Mouse (Mus musculus): Measurements from ENCODE around the gene Adamts20. TPM values are rescaled to one million over a fixed set of nuclear protein-coding genes. Genes with fewer than 3 reads are reported as not detected.

Gene Adamts20
- polyA plus RNA-seq, 1 experiment from 2014 or later = 4.3 TPM

DNA sequence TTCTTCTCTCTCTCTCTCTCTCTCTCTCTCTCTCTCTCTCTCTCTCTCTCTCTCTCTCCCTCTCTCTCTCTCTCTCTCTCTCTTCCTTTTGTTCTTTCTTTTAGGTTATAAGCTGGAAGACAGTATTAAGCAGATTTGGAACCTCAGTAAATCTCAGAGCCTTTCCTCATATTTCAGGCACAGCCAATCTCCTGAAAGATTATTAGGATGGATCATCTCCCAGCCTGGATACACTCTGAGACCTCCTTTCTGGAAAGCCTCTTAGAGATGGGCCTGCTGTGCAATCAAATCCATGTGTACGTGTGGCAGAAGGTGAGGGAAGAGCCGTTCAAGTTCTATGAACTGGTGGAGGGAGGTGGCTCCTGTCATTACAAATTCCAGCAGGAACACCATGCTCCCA, 220.9 kb downstream of the Adamts20 start:
- DNase-seq (ENCODE audit: low spot score) = no peak
- Histone ChIP-seq H3K27me3 (ENCODE audit: control insufficient read depth, insufficient read depth, low read length) (no peaks in the 10 kb centered on the region), H3K4me1 (replicated peaks; ENCODE audit: control insufficient read depth, insufficient read depth, low read length) (no peaks in the 10 kb centered on the region), H3K9ac (ENCODE audit: low read depth, low read length) (no peak overlapping the region), H3K4me2 (replicated peaks; ENCODE audit: low read depth, low read length) (no peak overlapping the region), H3K4me3 (ENCODE audit: low read depth, low read length) (no peak overlapping the region), H3K27ac (ENCODE audit: low read depth, low read length) (no peak overlapping the region), H3K36me3 (ENCODE audit: control insufficient read depth, insufficient read depth, low read length) (no peaks in the 10 kb centered on the region), H3K9me3 (ENCODE audit: control insufficient read depth, low read length) (no peaks in the 10 kb centered on the region)
- ATAC-seq (ENCODE audit: low FRiP score) = no peak
- 72% methylated on average over 2 of the region's 2 CpGs for WGBS

DNA sequence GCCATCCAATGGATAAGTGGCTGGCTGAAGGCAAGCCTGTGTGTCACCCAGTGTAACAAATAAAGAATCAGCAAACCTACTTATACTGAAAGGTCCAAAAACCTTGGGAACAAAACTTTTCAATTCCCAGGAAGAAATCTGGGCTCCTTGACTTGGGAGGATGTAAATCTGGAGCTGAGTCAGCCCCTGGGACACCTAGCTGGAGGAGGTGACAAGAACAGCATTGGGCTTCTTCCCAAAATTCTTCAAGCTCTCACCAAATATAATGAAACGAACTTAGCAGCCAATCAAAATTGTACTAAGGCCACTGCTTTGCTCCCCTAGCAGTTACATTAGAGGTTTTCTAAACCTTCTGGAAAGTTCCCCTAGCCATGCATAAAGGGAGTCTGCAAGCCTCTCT, 223.1 kb downstream of the Adamts20 start:
- 89% methylated on average over 1 of the region's 1 CpGs for WGBS
- ATAC-seq (ENCODE audit: low FRiP score) (no peak), DNase-seq (ENCODE audit: low spot score) (no peak)
- Histone ChIP-seq H3K4me1 (replicated peaks; ENCODE audit: control insufficient read depth, insufficient read depth, low read length) (no peaks in the 10 kb centered on the region), H3K27me3 (ENCODE audit: control insufficient read depth, insufficient read depth, low read length) (no peaks in the 10 kb centered on the region), H3K9me3 (ENCODE audit: control insufficient read depth, low read length) (no peaks in the 10 kb centered on the region), H3K4me2 (replicated peaks; ENCODE audit: low read depth, low read length) (no peak overlapping the region), H3K4me3 (ENCODE audit: low read depth, low read length) (no peak overlapping the region), H3K9ac (ENCODE audit: low read depth, low read length) (no peak overlapping the region), H3K27ac (ENCODE audit: low read depth, low read length) (no peak overlapping the region), H3K36me3 (ENCODE audit: control insufficient read depth, insufficient read depth, low read length) (no peaks in the 10 kb centered on the region)

DNA sequence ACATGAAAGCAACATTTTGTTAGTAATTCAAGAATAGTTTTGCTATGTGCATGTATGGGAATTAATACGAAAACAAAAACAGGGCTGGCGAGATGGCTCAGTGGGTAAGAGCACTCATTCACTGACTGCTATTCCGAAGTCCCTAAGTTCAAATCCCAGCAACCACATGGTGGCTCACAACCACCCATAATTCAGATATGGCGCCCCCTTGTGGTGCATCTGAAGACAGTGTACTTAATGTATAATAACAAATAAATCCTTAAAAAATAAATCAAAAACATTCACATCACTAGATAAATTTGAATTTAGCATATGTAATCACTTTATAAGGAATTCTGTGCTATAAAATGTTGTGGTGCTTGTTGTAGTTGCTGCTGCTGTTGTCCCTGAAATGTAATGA, 225.6 kb downstream of the Adamts20 start:
- H3K4me3 ChIP-seq (ENCODE audit: low read depth, low read length) = no peak overlapping the region
- H3K27ac ChIP-seq (ENCODE audit: low read depth, low read length) = no peak overlapping the region
- ATAC-seq (ENCODE audit: low FRiP score) = no peak
- H3K4me1 ChIP-seq (replicated peaks; ENCODE audit: control insufficient read depth, insufficient read depth, low read length) = no peaks in the 10 kb centered on the region
- DNase-seq (ENCODE audit: low spot score) = no peak
- 84% methylated on average over 4 of the region's 4 CpGs for WGBS
- H3K27me3 ChIP-seq (ENCODE audit: control insufficient read depth, insufficient read depth, low read length) = no peaks in the 10 kb centered on the region
- H3K36me3 ChIP-seq (ENCODE audit: control insufficient read depth, insufficient read depth, low read length) = no peaks in the 10 kb centered on the region
- H3K4me2 ChIP-seq (replicated peaks; ENCODE audit: low read depth, low read length) = no peak overlapping the region
- H3K9ac ChIP-seq (ENCODE audit: low read depth, low read length) = no peak overlapping the region
- H3K9me3 ChIP-seq (ENCODE audit: control insufficient read depth, low read length) = no peaks in the 10 kb centered on the region

DNA sequence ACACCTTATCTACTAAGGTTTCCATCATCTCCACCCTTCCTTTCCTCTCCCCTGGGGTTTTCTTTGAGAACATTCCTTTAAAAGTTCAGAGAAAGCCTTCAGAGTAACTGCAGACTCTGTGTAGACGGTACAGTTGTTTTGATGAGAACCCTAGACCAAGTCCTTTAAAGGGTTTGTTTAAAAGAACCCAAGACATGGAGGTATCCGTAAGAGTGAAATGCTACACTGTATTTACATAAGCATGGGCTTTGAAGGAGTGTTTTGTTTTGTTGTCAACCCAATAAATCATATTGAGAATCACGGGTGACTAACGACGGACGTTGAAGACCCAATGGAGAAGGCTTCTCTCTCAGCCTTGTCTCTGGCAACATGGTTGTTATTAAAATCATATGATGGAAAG, 226.1 kb downstream of the Adamts20 start:
- no peak overlapping the region for H3K27ac ChIP-seq (ENCODE audit: low read depth, low read length)
- H3K4me3 ChIP-seq (ENCODE audit: low read depth, low read length) = no peak overlapping the region
- H3K27me3 ChIP-seq (ENCODE audit: control insufficient read depth, insufficient read depth, low read length) = no peaks in the 10 kb centered on the region
- ATAC-seq (ENCODE audit: low FRiP score) = no peak
- H3K36me3 ChIP-seq (ENCODE audit: control insufficient read depth, insufficient read depth, low read length) = no peaks in the 10 kb centered on the region
- WGBS = 62% methylated on average over 6 of the region's 6 CpGs
- no peaks in the 10 kb centered on the region for H3K9me3 ChIP-seq (ENCODE audit: control insufficient read depth, low read length)
- H3K4me1 ChIP-seq (replicated peaks; ENCODE audit: control insufficient read depth, insufficient read depth, low read length) = no peaks in the 10 kb centered on the region
- no peak for DNase-seq (ENCODE audit: low spot score)
- H3K4me2 ChIP-seq (replicated peaks; ENCODE audit: low read depth, low read length) = no peak overlapping the region
- H3K9ac ChIP-seq (ENCODE audit: low read depth, low read length) = no peak overlapping the region

DNA sequence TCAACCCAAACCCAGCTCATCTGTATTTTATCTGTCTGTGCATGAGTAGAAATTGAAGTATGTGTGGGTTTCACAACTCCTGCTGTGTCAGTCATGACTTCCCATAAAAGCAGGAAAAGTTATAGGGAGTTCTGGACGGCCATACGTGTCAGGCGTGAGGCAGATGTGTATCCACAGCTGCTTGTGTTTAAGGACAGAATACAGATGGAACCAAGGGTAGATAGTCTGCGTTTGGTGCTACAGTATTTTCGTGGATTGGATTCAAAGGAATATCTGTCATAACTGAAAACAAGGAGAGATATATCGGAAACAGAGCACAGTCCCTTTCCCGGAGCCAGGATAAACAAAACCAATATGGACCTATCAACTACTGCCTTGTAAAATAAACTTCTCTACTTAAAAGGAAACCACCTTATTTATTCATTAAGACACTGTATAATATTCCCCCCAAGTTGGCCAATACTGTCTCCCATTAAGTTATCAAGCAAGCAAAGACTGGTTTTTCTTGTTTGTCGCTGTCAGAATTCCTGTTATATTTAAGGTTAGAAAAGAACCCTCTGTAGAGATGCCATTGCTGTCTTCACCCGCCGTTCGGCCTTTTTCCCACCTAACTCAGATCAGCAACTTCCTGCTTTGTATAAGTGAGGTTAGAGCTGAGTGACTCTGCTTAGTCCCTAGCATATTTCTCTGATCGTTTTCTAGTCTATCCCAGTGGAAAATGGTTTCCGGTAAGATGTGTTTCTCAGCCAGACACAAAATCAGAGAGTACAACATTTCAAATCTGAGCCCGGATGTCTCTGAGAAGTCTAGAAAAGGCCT, 227.0 kb downstream of the Adamts20 start:
- ATAC-seq (ENCODE audit: low FRiP score) = no peak
- H3K4me2 ChIP-seq (replicated peaks; ENCODE audit: low read depth, low read length) = no peak overlapping the region
- H3K4me1 ChIP-seq (replicated peaks; ENCODE audit: control insufficient read depth, insufficient read depth, low read length) = no peaks in the 10 kb centered on the region
- no peak overlapping the region for H3K27ac ChIP-seq (ENCODE audit: low read depth, low read length)
- H3K27me3 ChIP-seq (ENCODE audit: control insufficient read depth, insufficient read depth, low read length) = no peaks in the 10 kb centered on the region
- H3K36me3 ChIP-seq (ENCODE audit: control insufficient read depth, insufficient read depth, low read length) = no peaks in the 10 kb centered on the region
- no peaks in the 10 kb centered on the region for H3K9me3 ChIP-seq (ENCODE audit: control insufficient read depth, low read length)
- 82% methylated on average over 14 of the region's 14 CpGs for WGBS
- no peak for DNase-seq (ENCODE audit: low spot score)
- no peak overlapping the region for H3K9ac ChIP-seq (ENCODE audit: low read depth, low read length)
- H3K4me3 ChIP-seq (ENCODE audit: low read depth, low read length) = no peak overlapping the region

DNA sequence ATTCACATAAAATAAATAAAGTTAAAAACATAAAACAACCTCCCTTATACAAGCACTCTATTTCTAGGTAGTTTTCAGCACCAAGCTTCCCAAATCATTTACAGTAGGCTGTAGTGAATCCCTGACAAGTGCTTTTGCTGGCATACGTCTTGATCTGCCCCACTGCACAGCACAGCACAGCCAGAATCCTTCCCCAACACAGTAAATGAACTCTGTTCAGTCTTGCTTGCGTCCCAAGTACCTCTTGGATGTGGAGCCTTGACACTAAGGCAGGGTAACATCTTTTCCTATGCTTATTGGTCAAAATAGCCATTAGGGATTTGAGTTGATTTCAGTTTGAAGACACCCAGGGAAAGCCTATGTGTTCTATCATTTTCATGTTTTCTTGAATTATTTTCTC, 228.5 kb downstream of the Adamts20 start:
- WGBS = 86% methylated on average over 2 of the region's 2 CpGs

GRCm38 (mm10) chr15:94236121-94236520, 229.1 kb downstream of the Adamts20 start:
- H3K9me3 ChIP-seq (ENCODE audit: control insufficient read depth, low read length) = no peaks in the 10 kb centered on the region
- DNase-seq (ENCODE audit: low spot score) (no peak), ATAC-seq (ENCODE audit: low FRiP score) (no peak)
- no peak overlapping the region for H3K9ac ChIP-seq (ENCODE audit: low read depth, low read length)
- H3K36me3 ChIP-seq (ENCODE audit: control insufficient read depth, insufficient read depth, low read length) = no peaks in the 10 kb centered on the region
- no peak overlapping the region for H3K4me3 ChIP-seq (ENCODE audit: low read depth, low read length)
- WGBS = 95% methylated on average over 3 of the region's 3 CpGs
- no peaks in the 10 kb centered on the region for H3K4me1 ChIP-seq (replicated peaks; ENCODE audit: control insufficient read depth, insufficient read depth, low read length)
- no peak overlapping the region for H3K27ac ChIP-seq (ENCODE audit: low read depth, low read length)
- no peak overlapping the region for H3K4me2 ChIP-seq (replicated peaks; ENCODE audit: low read depth, low read length)
- no peaks in the 10 kb centered on the region for H3K27me3 ChIP-seq (ENCODE audit: control insufficient read depth, insufficient read depth, low read length)

More for the DNA sequence above, 228.5 kb downstream of the Adamts20 start:
- Histone ChIP-seq H3K4me1 (replicated peaks; ENCODE audit: control insufficient read depth, insufficient read depth, low read length) (no peaks in the 10 kb centered on the region), H3K36me3 (ENCODE audit: control insufficient read depth, insufficient read depth, low read length) (no peaks in the 10 kb centered on the region), H3K4me3 (ENCODE audit: low read depth, low read length) (no peak overlapping the region), H3K9ac (ENCODE audit: low read depth, low read length) (no peak overlapping the region), H3K27ac (ENCODE audit: low read depth, low read length) (no peak overlapping the region), H3K27me3 (ENCODE audit: control insufficient read depth, insufficient read depth, low read length) (no peaks in the 10 kb centered on the region), H3K4me2 (replicated peaks; ENCODE audit: low read depth, low read length) (no peak overlapping the region), H3K9me3 (ENCODE audit: control insufficient read depth, low read length) (no peaks in the 10 kb centered on the region)
- DNase-seq (ENCODE audit: low spot score) = no peak
- ATAC-seq (ENCODE audit: low FRiP score) = no peak

GRCm38 (mm10) chr15:94235190-94235589, 230.0 kb downstream of the Adamts20 start:
- no peak overlapping the region for H3K9ac ChIP-seq (ENCODE audit: low read depth, low read length)
- H3K4me2 ChIP-seq (replicated peaks; ENCODE audit: low read depth, low read length) = no peak overlapping the region
- H3K9me3 ChIP-seq (ENCODE audit: control insufficient read depth, low read length) = no peaks in the 10 kb centered on the region
- no peak overlapping the region for H3K27ac ChIP-seq (ENCODE audit: low read depth, low read length)
- H3K27me3 ChIP-seq (ENCODE audit: control insufficient read depth, insufficient read depth, low read length) = no peaks in the 10 kb centered on the region
- no peaks in the 10 kb centered on the region for H3K36me3 ChIP-seq (ENCODE audit: control insufficient read depth, insufficient read depth, low read length)
- ATAC-seq (ENCODE audit: low FRiP score) = no peak
- WGBS = 94% methylated on average over 2 of the region's 2 CpGs
- no peak for DNase-seq (ENCODE audit: low spot score)
- no peak overlapping the region for H3K4me3 ChIP-seq (ENCODE audit: low read depth, low read length)
- no peaks in the 10 kb centered on the region for H3K4me1 ChIP-seq (replicated peaks; ENCODE audit: control insufficient read depth, insufficient read depth, low read length)

DNA sequence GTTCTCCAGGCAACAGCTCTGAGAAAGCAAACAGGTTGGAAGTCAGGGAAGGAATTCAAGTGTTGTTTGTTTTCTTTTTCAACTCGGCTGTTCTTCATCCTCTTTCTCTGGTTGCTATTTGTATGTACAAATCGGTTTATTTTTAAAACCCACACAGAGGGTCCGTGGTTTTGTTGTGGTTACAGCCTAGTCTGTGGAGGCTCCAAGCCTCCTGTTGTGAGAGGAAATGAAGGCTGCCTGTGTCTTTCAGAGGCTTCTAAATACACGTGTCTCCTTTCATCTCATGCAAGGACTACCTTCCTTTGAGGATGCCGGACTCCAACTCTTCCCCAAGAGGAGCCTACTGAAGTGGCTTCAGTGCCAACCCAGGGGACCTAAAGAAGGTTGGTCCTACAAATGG, 234.0 kb downstream of the Adamts20 start:
- Histone ChIP-seq H3K9ac (ENCODE audit: low read depth, low read length) (no peak overlapping the region), H3K27me3 (ENCODE audit: control insufficient read depth, insufficient read depth, low read length) (no peaks in the 10 kb centered on the region), H3K4me3 (ENCODE audit: low read depth, low read length) (no peak overlapping the region), H3K4me1 (replicated peaks; ENCODE audit: control insufficient read depth, insufficient read depth, low read length) (no peaks in the 10 kb centered on the region), H3K27ac (ENCODE audit: low read depth, low read length) (no peak overlapping the region), H3K36me3 (ENCODE audit: control insufficient read depth, insufficient read depth, low read length) (no peaks in the 10 kb centered on the region), H3K9me3 (ENCODE audit: control insufficient read depth, low read length) (no peaks in the 10 kb centered on the region), H3K4me2 (replicated peaks; ENCODE audit: low read depth, low read length) (no peak overlapping the region)
- DNase-seq (ENCODE audit: low spot score) = no peak
- 56% methylated on average over 5 of the region's 5 CpGs for WGBS
- ATAC-seq (ENCODE audit: low FRiP score) = no peak
